Mouse (Mus musculus) heart, embryonic 12.5 days (tissue): Measurements from ENCODE around the gene Aspg. TPM values are rescaled to one million over a fixed set of nuclear protein-coding genes. Genes with fewer than 3 reads are reported as not detected.

Experiments
- ATAC-seq: fragments of 200-750 bp; cut with Nextera tagmentation; 2 replicates; pipeline ENCODE4 v1.8.0; 2017; ENCODE audit warnings: moderate TSS enrichment, moderate library complexity; ENCODE audit not compliant: insufficient number of reproducible peaks, low FRiP score
- H3K27ac ChIP-seq: fragments of 300-500 bp; sonication (generic); 2 replicates; pipeline ENCODE4 v1.5.1; 2016; ENCODE audit warnings: mild to moderate bottlenecking, moderate library complexity; ENCODE audit not compliant: poor library complexity, severe bottlenecking
- H3K27me3 ChIP-seq: fragments of 300-500 bp; sonication (generic); replicated peaks from 2 replicates; pipeline ENCODE4 v1.6.1; 2016; ENCODE audit warnings: mild to moderate bottlenecking, moderate library complexity
- H3K36me3 ChIP-seq: fragments of 300-500 bp; sonication (generic); 2 replicates; pipeline ENCODE4 v1.6.1; 2016; ENCODE audit warnings: mild to moderate bottlenecking, moderate library complexity
- H3K4me1 ChIP-seq: fragments of 300-500 bp; sonication (generic); replicated peaks from 2 replicates; pipeline ENCODE4 v1.6.1; 2016; ENCODE audit warnings: mild to moderate bottlenecking
- H3K4me2 ChIP-seq: fragments of 300-500 bp; sonication (generic); 2 replicates; pipeline ENCODE4 v1.6.1; 2016; ENCODE audit warnings: mild to moderate bottlenecking, moderate library complexity
- H3K4me3 ChIP-seq: fragments of 300-500 bp; sonication (generic); 2 replicates; pipeline ENCODE4 v1.5.1; 2016; ENCODE audit warnings: mild to moderate bottlenecking
- H3K9ac ChIP-seq: fragments of 300-500 bp; sonication (generic); 2 replicates; pipeline ENCODE4 v1.6.1; 2016; ENCODE audit warnings: mild to moderate bottlenecking, moderate library complexity
- H3K9me3 ChIP-seq: fragments of 300-500 bp; sonication (generic); replicated peaks from 2 replicates; pipeline ENCODE4 v1.6.1; 2016; ENCODE audit warnings: mild to moderate bottlenecking, moderate library complexity
- WGBS: fragments of 180-500 bp; shearing (Covaris S2); methylation state at CpG from one replicate; pipeline ENCODE4 v1.1.7; 2016; 5-methylcytosine and 5-hydroxymethylcytosine counted together
- polyA plus RNA-seq: library from polyadenylated mRNA; unstranded; fragments of >200 nt; fragmentation: Nextera tagmentation; extraction: Ambion mirVana; gene quantifications from 2 replicates; pipeline ENCODE4 v1.2.1, GENCODE M21; 2016

The Aspg gene
- polyA plus RNA-seq, 1 experiment from 2014 or later = 0.45 TPM

DNA sequence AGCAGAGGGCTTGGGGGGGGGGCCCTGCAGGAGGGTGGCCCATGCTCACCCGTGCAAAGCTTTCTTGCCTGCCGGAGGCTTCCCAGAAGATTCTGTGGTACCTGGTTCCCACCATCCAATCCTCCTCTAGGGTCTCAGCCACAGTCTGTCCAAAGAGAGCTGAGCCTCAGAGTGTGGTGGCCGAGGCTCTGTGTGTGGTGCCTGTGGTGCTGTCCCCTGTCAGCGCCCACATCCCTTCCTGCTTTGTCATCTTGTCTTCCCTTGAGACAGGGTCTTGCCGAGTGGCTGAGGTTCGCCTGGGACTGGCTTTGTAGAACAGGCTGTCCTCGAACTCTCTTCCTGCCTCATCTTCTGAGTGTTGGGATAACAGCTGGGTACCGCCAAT lies 9.8 kb upstream of the Aspg start:
- Histone ChIP-seq H3K27ac (no peak overlapping the region), H3K4me2 (no peak overlapping the region), H3K27me3 (peaks cover 5% of the 10 kb centered on the region; the same call in 1 of the 2 replicates), H3K9ac (no peak overlapping the region), H3K36me3 (no peaks in the 10 kb centered on the region), H3K9me3 (no peaks in the 10 kb centered on the region), H3K4me1 (no peaks in the 10 kb centered on the region), H3K4me3 (no peak overlapping the region)
- 67% methylated on average over 8 of the region's 8 CpGs for WGBS
- ATAC-seq = 0 out of 2 replicates have a peak, but pooled peaks have one; percentile 6

DNA sequence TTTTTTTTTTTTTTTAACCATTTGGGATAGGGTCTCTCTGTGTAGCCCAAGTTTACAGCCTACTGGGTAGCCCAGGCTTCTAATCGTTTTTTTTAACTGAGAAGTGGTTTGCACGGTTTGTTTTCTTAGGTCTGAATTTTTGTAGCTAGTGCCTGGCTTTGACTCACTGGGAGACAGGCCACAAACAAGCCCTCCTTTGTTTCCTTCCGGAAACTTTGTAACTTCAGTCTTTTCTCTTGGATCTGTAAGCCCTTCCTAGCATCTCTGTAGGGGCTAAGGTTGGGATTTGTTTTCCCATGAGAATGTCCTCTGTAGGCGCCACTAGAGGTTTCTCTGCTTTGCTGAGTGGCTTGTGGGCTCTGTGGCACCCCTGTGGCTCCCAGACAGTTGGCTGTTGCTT lies 6.4 kb upstream of the Aspg start:
- Histone ChIP-seq H3K27ac (no peak overlapping the region), H3K4me3 (no peak overlapping the region)
- no peak for ATAC-seq

DNA sequence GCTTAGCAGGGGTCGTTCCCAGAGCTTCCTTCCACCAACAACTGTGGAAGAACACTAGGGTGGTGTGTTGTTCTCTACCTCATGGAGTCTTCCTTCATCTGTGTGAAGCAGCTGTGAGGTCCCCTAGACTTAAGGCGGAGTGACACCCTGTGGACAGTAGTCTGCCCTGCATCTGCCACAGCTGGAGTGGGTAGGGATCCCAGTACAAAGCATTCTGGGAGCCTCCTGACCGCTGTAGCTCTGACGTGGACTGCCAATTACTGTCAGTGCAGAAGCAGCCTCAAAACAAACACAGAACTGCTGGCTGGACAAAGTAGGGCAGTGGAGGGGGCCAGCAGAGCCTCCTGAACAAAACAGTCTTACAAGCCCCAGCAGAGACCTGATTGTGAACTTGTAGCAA lies 5.4 kb upstream of the Aspg start:
- ATAC-seq = no peak

More for the DNA sequence above, 6.4 kb upstream of the Aspg start:
- WGBS = 60% methylated on average over 4 of the region's 4 CpGs
- Histone ChIP-seq H3K9me3 (no peaks in the 10 kb centered on the region), H3K36me3 (no peaks in the 10 kb centered on the region), H3K9ac (no peak overlapping the region), H3K27me3 (0 out of 2 replicates have a peak, but pooled peaks cover 10% of the 10 kb centered on the region), H3K4me1 (no peaks in the 10 kb centered on the region), H3K4me2 (no peak overlapping the region)

DNA sequence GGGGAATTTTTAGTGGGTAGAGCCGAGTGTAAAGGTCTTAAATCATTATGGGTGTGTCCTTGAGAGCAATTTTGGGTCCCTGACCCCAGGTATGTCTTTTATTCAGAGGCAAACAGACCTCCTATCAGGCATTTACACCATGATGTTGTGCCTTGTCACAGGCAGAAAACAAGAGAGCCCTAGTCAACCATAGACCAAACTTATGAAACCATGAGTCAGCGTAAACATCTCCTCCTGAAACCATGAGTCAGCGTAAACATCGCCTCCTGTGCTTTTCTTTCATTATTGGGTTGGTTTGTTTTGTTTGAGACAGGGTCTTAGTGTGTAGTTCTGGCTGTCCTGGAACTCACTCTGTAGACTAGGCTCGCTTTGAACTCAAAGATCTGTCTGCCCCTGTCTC lies 3.3 kb upstream of the Aspg start:
- Histone ChIP-seq H3K27me3 (peaks cover 33% of the 10 kb centered on the region), H3K9me3 (no peaks in the 10 kb centered on the region), H3K9ac (no peak overlapping the region), H3K36me3 (no peaks in the 10 kb centered on the region), H3K4me1 (peaks cover 9% of the 10 kb centered on the region), H3K27ac (no peak overlapping the region), H3K4me3 (no peak overlapping the region), H3K4me2 (no peak overlapping the region)
- 74% methylated on average over 5 of the region's 5 CpGs for WGBS
- ATAC-seq = peak; percentile 79

More for the DNA sequence above, 5.4 kb upstream of the Aspg start:
- H3K4me2 ChIP-seq = no peak overlapping the region
- no peaks in the 10 kb centered on the region for H3K9me3 ChIP-seq
- H3K9ac ChIP-seq = no peak overlapping the region
- no peak overlapping the region for H3K27ac ChIP-seq
- no peaks in the 10 kb centered on the region for H3K4me1 ChIP-seq
- no peaks in the 10 kb centered on the region for H3K36me3 ChIP-seq
- WGBS = 51% methylated on average over 4 of the region's 4 CpGs
- peaks cover 15% of the 10 kb centered on the region; the same call in 1 of the 2 replicates for H3K27me3 ChIP-seq
- H3K4me3 ChIP-seq = no peak overlapping the region

DNA sequence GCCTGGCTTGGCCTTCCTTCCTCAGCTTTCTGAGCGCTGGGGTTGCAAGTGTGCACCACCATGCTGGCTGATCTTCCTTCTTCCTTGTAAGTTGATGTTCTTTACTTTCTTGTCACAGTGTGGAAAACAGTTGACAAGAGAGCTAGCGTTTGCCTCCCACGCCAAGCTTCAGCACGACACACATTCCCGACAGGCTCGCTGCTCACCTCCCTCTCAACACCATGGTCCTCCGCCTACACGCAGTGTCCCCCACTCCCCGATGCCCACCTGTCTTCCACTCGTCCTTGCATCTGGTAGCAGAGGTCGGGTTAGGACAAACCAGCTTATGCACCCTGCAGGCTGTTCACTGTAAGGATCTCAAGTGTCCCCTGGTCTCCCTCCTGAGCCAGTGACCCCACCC lies 1.6 kb upstream of the Aspg start:
- H3K9ac ChIP-seq = no peak overlapping the region
- no peaks in the 10 kb centered on the region for H3K36me3 ChIP-seq
- no peak for ATAC-seq
- 78% methylated on average over 11 of the region's 11 CpGs for WGBS
- H3K4me3 ChIP-seq = no peak overlapping the region
- H3K27me3 ChIP-seq = peaks cover 44% of the 10 kb centered on the region
- H3K4me2 ChIP-seq = no peak overlapping the region
- no peaks in the 10 kb centered on the region for H3K9me3 ChIP-seq
- H3K27ac ChIP-seq = no peak overlapping the region
- peaks cover 9% of the 10 kb centered on the region for H3K4me1 ChIP-seq

DNA sequence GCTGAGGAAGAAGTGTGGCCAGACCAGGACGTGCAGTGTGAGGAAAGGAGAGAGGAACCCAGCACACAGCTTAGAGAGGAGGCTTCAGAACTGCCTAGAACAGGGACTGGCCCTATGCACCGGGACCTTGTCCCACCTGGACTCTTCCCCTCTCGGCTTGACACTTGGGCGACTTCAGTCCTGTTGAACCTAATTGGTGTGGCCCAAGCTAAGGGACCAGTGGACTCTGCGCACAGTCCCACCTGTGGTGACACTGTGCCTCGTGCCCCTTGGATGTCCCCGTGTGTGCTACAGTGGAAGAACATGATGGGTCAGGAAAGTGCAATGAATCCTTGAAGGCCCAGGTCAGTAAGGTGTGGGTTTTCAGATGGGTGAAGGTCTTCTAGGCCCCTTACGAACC lies 1.2 kb downstream of the Aspg start:
- no peak for ATAC-seq
- Histone ChIP-seq H3K36me3 (no peaks in the 10 kb centered on the region), H3K9ac (no peak overlapping the region), H3K27ac (no peak overlapping the region), H3K4me3 (no peak overlapping the region), H3K4me2 (no peak overlapping the region), H3K27me3 (peaks cover 68% of the 10 kb centered on the region), H3K9me3 (no peaks in the 10 kb centered on the region), H3K4me1 (peaks cover 9% of the 10 kb centered on the region)
- 81% methylated on average over 8 of the region's 8 CpGs for WGBS

DNA sequence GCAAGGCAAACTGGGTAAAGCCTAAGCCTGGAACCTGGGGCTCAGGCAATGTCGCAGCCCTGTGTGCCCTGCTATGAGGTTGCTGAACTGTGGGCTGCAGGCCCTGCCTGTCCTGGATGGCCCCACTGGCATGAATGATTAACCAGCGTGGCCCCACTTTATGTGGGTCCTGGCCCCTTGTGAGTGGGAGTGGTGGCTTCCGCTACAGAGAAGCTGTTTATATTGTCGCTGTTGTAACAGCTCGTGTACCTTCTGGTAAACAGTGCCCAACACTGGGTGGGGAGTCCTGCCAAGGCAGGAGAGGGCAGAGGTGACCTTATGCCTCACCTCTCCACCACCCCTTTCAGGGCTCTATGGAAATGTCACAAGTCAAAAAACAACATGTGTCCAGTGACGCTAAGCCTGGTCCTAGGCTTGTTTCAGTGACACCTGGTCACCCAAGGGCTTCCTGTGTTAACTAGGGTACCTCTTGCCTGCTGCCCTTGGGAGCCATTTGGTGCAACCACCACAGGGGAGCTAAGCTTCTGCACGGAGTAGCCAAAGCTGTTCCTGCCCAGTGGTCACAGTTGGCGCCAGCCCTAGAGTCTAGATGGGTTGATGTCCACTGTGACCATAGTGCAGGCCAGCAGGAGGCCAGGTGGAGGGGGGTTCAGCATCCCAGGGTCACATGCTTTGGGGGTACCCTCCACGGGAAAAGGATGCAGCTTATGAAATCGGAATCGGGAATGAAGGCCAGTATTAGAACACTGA lies 2.4 kb downstream of the Aspg start:
- Histone ChIP-seq H3K4me2 (no peak overlapping the region), H3K9ac (no peak overlapping the region), H3K4me1 (peaks cover 9% of the 10 kb centered on the region), H3K36me3 (no peaks in the 10 kb centered on the region), H3K4me3 (no peak overlapping the region), H3K9me3 (no peaks in the 10 kb centered on the region), H3K27me3 (peaks cover 77% of the 10 kb centered on the region), H3K27ac (no peak overlapping the region)
- no peak for ATAC-seq
- WGBS = 74% methylated on average over 11 of the region's 11 CpGs

DNA sequence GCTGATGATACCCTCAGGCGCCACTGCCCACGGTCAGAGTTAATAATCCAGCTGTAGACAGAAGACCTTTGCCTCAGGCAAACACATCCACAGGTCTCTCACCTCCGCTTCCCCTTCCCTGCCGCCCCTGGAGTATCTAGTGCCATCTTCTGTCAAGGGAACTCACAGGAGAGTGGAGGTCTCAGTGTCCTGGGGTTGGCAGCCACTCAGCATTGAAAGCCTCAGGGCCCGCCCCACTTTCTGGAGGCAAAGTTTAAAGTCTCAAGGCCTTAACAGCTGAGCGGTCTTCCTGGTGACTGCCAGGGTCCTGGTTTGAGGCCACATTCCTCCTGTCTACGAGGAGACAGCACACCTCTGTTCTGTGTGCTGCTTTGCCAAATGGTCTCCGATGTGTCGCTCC lies 3.2 kb downstream of the Aspg start:
- 68% methylated on average over 9 of the region's 9 CpGs for WGBS
- Histone ChIP-seq H3K4me3 (no peak overlapping the region), H3K4me2 (no peak overlapping the region), H3K9me3 (no peaks in the 10 kb centered on the region), H3K9ac (no peak overlapping the region), H3K27ac (no peak overlapping the region), H3K27me3 (peaks cover 82% of the 10 kb centered on the region), H3K36me3 (no peaks in the 10 kb centered on the region), H3K4me1 (peaks cover 9% of the 10 kb centered on the region)
- ATAC-seq = no peak

DNA sequence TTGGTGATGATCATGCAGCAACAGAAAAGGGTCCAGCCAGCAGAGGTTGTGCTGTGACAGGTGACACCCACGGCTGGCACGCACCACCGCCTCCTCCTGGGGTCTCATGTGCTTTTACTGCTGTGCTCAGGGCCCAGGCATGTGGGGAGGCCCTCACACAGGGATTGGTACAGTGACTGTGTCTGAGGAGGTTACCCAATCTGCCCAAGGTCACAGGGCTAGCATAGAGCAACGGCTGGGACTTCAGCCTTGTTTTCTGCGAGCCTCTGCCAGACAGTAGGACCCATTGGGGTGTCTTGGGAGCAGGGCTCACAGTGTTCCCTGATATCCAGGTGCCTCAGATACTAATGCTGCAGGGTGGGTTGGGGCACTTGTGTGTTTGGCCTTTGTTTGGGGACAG lies 4.8 kb downstream of the Aspg start:
- Histone ChIP-seq H3K27ac (no peak overlapping the region), H3K4me2 (no peak overlapping the region), H3K4me1 (peaks cover 8% of the 10 kb centered on the region), H3K9me3 (no peaks in the 10 kb centered on the region), H3K4me3 (no peak overlapping the region), H3K9ac (no peak overlapping the region), H3K27me3 (peaks cover 91% of the 10 kb centered on the region), H3K36me3 (no peaks in the 10 kb centered on the region)
- 76% methylated on average over 5 of the region's 5 CpGs for WGBS
- ATAC-seq = no peak

DNA sequence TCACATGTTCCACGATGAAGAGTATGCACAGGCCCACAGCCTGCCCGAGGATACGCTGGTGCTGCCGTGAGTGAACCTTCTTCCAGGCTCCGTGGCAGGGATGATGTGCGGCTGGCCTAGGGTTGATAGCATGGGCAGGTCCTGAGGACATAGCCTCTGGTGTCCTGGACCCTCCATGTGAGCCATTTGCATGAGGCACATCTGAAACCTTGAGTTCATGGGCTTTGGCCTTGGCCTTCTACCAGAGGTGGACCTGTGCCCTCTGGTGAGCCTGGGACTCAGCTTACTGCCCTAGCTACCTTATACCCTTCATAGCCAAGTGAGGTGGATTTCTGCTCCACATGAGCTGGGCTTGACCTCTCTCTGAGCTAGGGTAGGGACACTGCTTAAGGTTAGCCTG lies 5.8 kb downstream of the Aspg start:
- H3K9me3 ChIP-seq = no peaks in the 10 kb centered on the region
- no peaks in the 10 kb centered on the region for H3K36me3 ChIP-seq
- H3K4me3 ChIP-seq = no peak overlapping the region
- no peaks in the 10 kb centered on the region for H3K4me1 ChIP-seq
- no peak overlapping the region for H3K9ac ChIP-seq
- WGBS = 86% methylated on average over 6 of the region's 6 CpGs
- H3K4me2 ChIP-seq = no peak overlapping the region
- H3K27me3 ChIP-seq = peaks cover 91% of the 10 kb centered on the region
- no peak overlapping the region for H3K27ac ChIP-seq
- no peak for ATAC-seq

DNA sequence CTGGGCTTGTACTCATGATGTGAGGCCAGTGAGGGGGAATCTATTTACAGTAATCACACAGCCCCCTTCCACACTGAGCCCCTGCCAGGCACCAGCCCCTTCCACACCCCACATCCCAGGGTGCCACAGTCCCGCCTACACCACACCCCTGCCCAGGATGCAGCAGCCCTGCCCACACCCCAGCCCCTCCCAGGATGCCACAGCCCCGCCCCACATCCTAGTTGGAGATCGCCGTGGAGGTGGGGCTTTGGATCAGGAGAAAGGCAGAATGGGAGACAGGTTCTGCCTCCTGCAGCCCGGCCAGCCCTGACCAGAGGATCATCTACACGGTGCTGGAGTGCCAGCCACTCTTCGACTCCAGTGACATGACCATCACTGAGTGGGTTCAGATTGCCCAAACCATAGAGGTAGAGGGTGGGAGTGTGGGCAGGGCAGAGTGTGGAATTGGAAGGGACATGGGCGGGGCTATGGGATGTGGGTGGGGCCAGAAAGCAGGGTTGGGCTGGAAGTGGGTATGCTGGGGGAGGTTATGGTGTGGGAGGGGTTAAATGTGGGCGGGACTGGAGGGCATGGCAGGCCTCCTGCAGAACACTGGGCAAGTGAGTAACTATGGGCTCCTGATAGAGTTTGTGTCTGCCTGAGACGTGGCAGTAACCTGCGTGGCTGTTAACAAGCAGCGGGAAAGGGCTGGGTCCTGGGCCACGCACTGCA lies 6.4 kb downstream of the Aspg start:
- Histone ChIP-seq H3K9ac (no peak overlapping the region), H3K27ac (no peak overlapping the region), H3K36me3 (no peaks in the 10 kb centered on the region), H3K27me3 (peaks cover 90% of the 10 kb centered on the region), H3K4me2 (no peak overlapping the region), H3K9me3 (no peaks in the 10 kb centered on the region), H3K4me1 (no peaks in the 10 kb centered on the region), H3K4me3 (no peak overlapping the region)
- ATAC-seq = peak; percentile 62
- 19% methylated on average over 13 of the region's 13 CpGs for WGBS
